Mouse (Mus musculus): ENCODE results near the gene Cpa4.

GRCm38 (mm10) chr6:30580841-30581176, 12.6 kb downstream of the Cpa4 start:
- TF ChIP-seq CTCF (conservative IDR thresholded peaks at IDR 0.05; ENCODE audit: insufficient read depth, insufficient read length, low read depth, low read length) (no peak), POLR2A (IDR thresholded peaks at IDR 0.05; ENCODE audit: low read depth, low read length) (no peak)
